Mouse (Mus musculus): ENCODE measurements at regions not wholly inside any gene's neighbourhood (a gene's known extent, or its start where the extent isn't known, plus 50 kb on each side); places are given as distances from the start of the nearest gene placed in this dataset.

DNA sequence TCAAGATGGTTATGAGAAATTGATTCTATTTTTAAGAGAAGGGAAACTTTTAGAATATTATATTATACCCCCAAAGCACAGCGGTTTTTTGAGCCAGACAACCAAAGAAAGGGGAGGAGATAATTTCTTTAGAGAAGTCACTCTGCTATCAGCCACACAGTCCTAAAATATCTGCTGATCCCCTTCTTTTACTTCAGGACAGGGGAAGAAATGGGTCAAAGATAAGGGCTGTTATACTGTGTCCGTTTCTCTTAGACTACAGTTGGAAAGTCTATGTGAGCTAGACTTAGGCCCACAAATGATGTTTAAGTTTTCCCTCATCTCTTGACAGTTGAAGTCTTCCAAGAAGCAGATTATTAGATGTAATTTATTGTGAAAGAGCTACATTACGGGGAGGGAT lies 538.5 kb upstream of the Kif18a start:
- H3K4me3 ChIP-seq (ENCODE audit: control insufficient read depth in 1 of 2, insufficient read depth in 1 of 2, low read depth in 1 of 2, low read length in 2 of 2), result no peak overlapping the region
- H3K36me3 ChIP-seq (ENCODE audit: control insufficient read depth, insufficient read depth, low read length), result no peaks in the 10 kb centered on the region
- H3K9me3 ChIP-seq (ENCODE audit: control insufficient read depth, low read length), result no peaks in the 10 kb centered on the region
- no peak overlapping the region for H3K9ac ChIP-seq (ENCODE audit: low read length)
- H3K27me3 ChIP-seq (ENCODE audit: control insufficient read depth, insufficient read depth, low read length), result no peaks in the 10 kb centered on the region
- ATAC-seq (ENCODE audit: insufficient number of reproducible peaks, insufficient read depth, low FRiP score, low read depth), result no peak
- WGBS, result 70% methylated on average over 3 of the region's 3 CpGs
- H3K4me1 ChIP-seq (ENCODE audit: control insufficient read depth in 2 of 2, insufficient read depth in 2 of 2, low read length in 2 of 2), result no peaks in the 10 kb centered on the region
- no peak overlapping the region for H3K27ac ChIP-seq (replicated peaks in 1 of 2; ENCODE audit: control insufficient read depth in 1 of 2, insufficient read depth in 1 of 2, low read depth in 2 of 2, low read length in 2 of 2)
- H3K4me2 ChIP-seq (ENCODE audit: low read length), result no peak overlapping the region

DNA sequence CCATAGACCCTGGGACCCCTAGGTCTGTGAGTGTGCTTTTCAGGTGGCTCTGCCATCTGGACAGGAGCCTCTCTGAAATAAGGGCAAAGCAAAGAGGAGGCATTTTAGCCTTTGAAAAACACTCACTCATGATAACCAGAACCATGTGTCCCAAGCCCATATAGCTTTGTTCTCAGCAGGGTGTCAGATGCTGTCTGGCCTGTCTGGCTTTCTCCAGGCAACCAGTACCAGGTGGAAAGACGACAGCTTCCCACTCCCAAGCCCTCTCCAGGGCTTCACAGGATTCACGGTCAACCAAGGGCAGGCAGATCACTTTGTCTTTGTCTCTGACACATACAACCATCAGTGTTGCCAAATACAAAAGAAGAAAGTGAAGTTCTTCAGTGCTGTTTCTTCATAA lies 537.0 kb upstream of the Kif18a start:
- Histone ChIP-seq H3K4me1 (ENCODE audit: control insufficient read depth in 2 of 2, insufficient read depth in 2 of 2, low read length in 2 of 2) (no peaks in the 10 kb centered on the region), H3K9ac (ENCODE audit: low read length) (no peak overlapping the region), H3K9me3 (ENCODE audit: control insufficient read depth, low read length) (no peaks in the 10 kb centered on the region), H3K4me3 (ENCODE audit: control insufficient read depth in 1 of 2, insufficient read depth in 1 of 2, low read depth in 1 of 2, low read length in 2 of 2) (no peak overlapping the region), H3K27ac (replicated peaks in 1 of 2; ENCODE audit: control insufficient read depth in 1 of 2, insufficient read depth in 1 of 2, low read depth in 2 of 2, low read length in 2 of 2) (no peak overlapping the region), H3K27me3 (ENCODE audit: control insufficient read depth, insufficient read depth, low read length) (no peaks in the 10 kb centered on the region), H3K36me3 (ENCODE audit: control insufficient read depth, insufficient read depth, low read length) (no peaks in the 10 kb centered on the region), H3K4me2 (ENCODE audit: low read length) (no peak overlapping the region)
- 52% methylated on average over 2 of the region's 2 CpGs for WGBS
- no peak for ATAC-seq (ENCODE audit: insufficient number of reproducible peaks, insufficient read depth, low FRiP score, low read depth)

DNA sequence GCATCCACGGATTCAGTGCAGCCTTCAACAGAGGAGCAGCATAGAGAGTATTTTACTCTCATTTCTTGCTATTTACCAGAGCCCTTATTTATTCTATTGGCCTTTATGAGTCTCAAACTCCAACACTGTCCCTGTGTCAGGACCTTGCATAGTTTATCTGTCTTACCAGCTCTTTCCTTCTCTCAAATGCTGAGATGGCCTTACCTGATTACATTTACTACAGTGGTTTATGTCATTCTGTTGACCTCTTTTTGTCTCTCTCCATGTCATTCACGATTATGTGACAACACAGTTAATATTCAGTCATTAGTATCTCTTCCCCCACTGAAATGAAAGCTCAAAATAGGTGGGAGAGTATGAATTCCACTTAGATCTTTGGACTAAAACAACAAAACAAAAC lies 535.7 kb upstream of the Kif18a start:
- Histone ChIP-seq H3K36me3 (ENCODE audit: control insufficient read depth, insufficient read depth, low read length) (no peaks in the 10 kb centered on the region), H3K4me2 (ENCODE audit: low read length) (no peak overlapping the region), H3K9ac (ENCODE audit: low read length) (no peak overlapping the region), H3K4me3 (ENCODE audit: control insufficient read depth in 1 of 2, insufficient read depth in 1 of 2, low read depth in 1 of 2, low read length in 2 of 2) (no peak overlapping the region), H3K27ac (replicated peaks in 1 of 2; ENCODE audit: control insufficient read depth in 1 of 2, insufficient read depth in 1 of 2, low read depth in 2 of 2, low read length in 2 of 2) (no peak overlapping the region), H3K9me3 (ENCODE audit: control insufficient read depth, low read length) (no peaks in the 10 kb centered on the region), H3K27me3 (ENCODE audit: control insufficient read depth, insufficient read depth, low read length) (no peaks in the 10 kb centered on the region), H3K4me1 (ENCODE audit: control insufficient read depth in 2 of 2, insufficient read depth in 2 of 2, low read length in 2 of 2) (no peaks in the 10 kb centered on the region)
- 79% methylated on average over 2 of the region's 2 CpGs for WGBS
- ATAC-seq (ENCODE audit: insufficient number of reproducible peaks, insufficient read depth, low FRiP score, low read depth), result no peak

DNA sequence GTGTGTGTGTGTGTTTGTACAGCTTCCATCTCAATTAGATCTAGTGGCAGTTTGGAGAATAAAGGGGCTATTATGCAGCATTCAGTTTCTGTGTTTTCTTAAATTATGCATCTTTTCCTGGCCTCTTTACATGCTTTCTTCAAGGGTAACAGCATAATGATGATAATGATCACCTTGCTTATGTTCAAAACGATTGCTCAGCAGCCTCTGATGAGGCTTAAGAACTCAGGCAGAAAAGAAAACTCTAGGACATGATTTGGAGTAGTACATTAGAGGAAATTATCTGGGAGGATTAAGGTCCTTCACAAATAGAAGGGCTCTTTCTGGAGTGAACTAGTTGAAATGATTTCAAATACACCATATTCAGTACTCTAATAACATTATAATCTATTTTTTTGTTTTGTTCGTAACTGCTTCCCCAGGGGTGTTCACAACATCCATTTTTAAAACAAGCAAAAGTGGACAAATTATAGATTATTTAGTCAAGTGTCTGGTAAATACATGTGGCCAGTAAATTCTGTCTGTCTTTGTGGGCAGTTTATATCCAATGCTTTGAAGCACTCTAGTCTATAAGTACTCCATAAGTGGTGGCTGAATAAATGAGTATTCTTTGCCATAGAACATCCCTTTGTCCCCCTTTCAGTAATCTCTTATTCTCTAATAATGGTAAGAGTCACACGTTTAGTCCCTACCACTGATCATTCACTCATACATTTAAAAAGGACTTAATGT lies 526.9 kb upstream of the Kif18a start:
- no peaks in the 10 kb centered on the region for H3K27me3 ChIP-seq (ENCODE audit: control insufficient read depth, insufficient read depth, low read length)
- ATAC-seq (ENCODE audit: insufficient number of reproducible peaks, insufficient read depth, low FRiP score, low read depth), result no peak
- no peak overlapping the region for H3K9ac ChIP-seq (ENCODE audit: low read length)
- no peak overlapping the region for H3K4me3 ChIP-seq (ENCODE audit: control insufficient read depth in 1 of 2, insufficient read depth in 1 of 2, low read depth in 1 of 2, low read length in 2 of 2)
- whole genome bisulfite sequencing, result 56% methylated on average over 3 of the region's 3 CpGs
- H3K36me3 ChIP-seq (ENCODE audit: control insufficient read depth, insufficient read depth, low read length), result no peaks in the 10 kb centered on the region
- no peak overlapping the region for H3K4me2 ChIP-seq (ENCODE audit: low read length)
- H3K9me3 ChIP-seq (ENCODE audit: control insufficient read depth, low read length), result no peaks in the 10 kb centered on the region
- no peak overlapping the region for H3K27ac ChIP-seq (replicated peaks in 1 of 2; ENCODE audit: control insufficient read depth in 1 of 2, insufficient read depth in 1 of 2, low read depth in 2 of 2, low read length in 2 of 2)
- no peaks in the 10 kb centered on the region for H3K4me1 ChIP-seq (ENCODE audit: control insufficient read depth in 2 of 2, insufficient read depth in 2 of 2, low read length in 2 of 2)

DNA sequence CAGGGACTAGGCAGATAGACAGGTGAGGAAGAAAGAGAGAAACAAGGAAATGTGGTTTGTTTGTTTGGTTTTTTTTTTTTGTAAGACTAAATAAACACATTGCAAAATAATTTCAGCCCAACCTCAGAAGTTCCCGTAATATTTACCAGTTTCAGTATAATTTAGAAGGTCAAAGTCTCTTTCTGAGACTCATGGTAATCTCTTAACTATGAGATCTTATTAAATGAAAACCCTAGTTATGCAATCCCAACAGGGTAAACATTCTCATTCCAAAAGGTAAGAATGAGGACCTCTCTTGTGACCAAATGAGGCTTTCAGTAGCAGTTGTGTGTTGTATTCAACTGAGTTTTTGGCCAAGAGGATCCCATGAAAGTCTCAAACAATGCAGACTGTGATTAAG lies 524.7 kb upstream of the Kif18a start:
- WGBS, result 79% methylated on average over 1 of the region's 1 CpGs
- H3K4me1 ChIP-seq (ENCODE audit: control insufficient read depth in 2 of 2, insufficient read depth in 2 of 2, low read length in 2 of 2), result no peaks in the 10 kb centered on the region
- ATAC-seq (ENCODE audit: insufficient number of reproducible peaks, insufficient read depth, low FRiP score, low read depth), result no peak
- H3K9ac ChIP-seq (ENCODE audit: low read length), result no peak overlapping the region
- no peak overlapping the region for H3K4me2 ChIP-seq (ENCODE audit: low read length)
- no peaks in the 10 kb centered on the region for H3K27me3 ChIP-seq (ENCODE audit: control insufficient read depth, insufficient read depth, low read length)
- no peak overlapping the region for H3K27ac ChIP-seq (replicated peaks in 1 of 2; ENCODE audit: control insufficient read depth in 1 of 2, insufficient read depth in 1 of 2, low read depth in 2 of 2, low read length in 2 of 2)
- H3K36me3 ChIP-seq (ENCODE audit: control insufficient read depth, insufficient read depth, low read length), result no peaks in the 10 kb centered on the region
- H3K9me3 ChIP-seq (ENCODE audit: control insufficient read depth, low read length), result no peaks in the 10 kb centered on the region
- H3K4me3 ChIP-seq (ENCODE audit: control insufficient read depth in 1 of 2, insufficient read depth in 1 of 2, low read depth in 1 of 2, low read length in 2 of 2), result no peak overlapping the region

DNA sequence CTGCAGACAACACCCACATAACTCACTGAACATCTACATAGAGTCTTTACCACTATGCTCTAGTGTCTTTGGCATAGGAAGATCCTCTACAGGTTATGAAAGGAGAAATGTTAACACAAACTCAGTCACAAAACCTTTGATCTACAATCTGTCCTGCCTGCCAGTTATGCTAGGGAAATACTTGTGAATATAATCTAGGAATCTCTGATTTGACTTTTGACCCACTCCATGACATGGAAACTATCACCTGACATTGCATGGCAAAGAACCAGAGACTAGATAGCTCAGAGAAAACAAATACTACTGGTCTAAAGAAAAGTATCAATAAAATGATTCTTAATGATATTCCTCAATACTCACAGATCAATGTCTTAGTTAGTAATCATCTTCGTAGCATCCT lies 524.3 kb upstream of the Kif18a start:
- Histone ChIP-seq H3K27ac (replicated peaks in 1 of 2; ENCODE audit: control insufficient read depth in 1 of 2, insufficient read depth in 1 of 2, low read depth in 2 of 2, low read length in 2 of 2) (no peak overlapping the region), H3K9me3 (ENCODE audit: control insufficient read depth, low read length) (no peaks in the 10 kb centered on the region), H3K4me1 (ENCODE audit: control insufficient read depth in 2 of 2, insufficient read depth in 2 of 2, low read length in 2 of 2) (no peaks in the 10 kb centered on the region), H3K4me2 (ENCODE audit: low read length) (no peak overlapping the region), H3K9ac (ENCODE audit: low read length) (no peak overlapping the region), H3K4me3 (ENCODE audit: control insufficient read depth in 1 of 2, insufficient read depth in 1 of 2, low read depth in 1 of 2, low read length in 2 of 2) (no peak overlapping the region), H3K36me3 (ENCODE audit: control insufficient read depth, insufficient read depth, low read length) (no peaks in the 10 kb centered on the region), H3K27me3 (ENCODE audit: control insufficient read depth, insufficient read depth, low read length) (no peaks in the 10 kb centered on the region)
- no peak for ATAC-seq (ENCODE audit: insufficient number of reproducible peaks, insufficient read depth, low FRiP score, low read depth)
- WGBS, result 89% methylated on average over 1 of the region's 1 CpGs

DNA sequence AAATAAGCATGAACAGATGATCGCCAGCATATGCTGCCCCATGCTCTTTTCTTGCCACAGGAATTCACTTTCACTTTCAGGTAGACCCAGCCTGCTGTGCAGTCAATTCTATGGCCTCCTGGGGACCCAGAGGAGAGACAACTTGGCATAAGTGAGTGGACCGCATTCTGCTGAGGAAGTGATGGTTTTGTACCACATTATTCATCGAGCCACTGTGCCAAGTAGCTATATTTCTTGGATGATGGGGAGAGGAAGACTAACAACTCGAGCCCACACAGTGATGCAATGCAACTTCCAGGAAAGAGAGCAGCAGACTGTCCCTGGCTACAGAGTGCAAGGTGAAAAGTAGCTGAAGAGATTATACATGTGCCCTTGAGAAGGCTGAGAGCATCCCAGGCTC lies 515.8 kb upstream of the Kif18a start:
- H3K27ac ChIP-seq (replicated peaks in 1 of 2; ENCODE audit: control insufficient read depth in 1 of 2, insufficient read depth in 1 of 2, low read depth in 2 of 2, low read length in 2 of 2), result no peak overlapping the region
- H3K9me3 ChIP-seq (ENCODE audit: control insufficient read depth, low read length), result no peaks in the 10 kb centered on the region
- no peak overlapping the region for H3K4me2 ChIP-seq (ENCODE audit: low read length)
- H3K27me3 ChIP-seq (ENCODE audit: control insufficient read depth, insufficient read depth, low read length), result no peaks in the 10 kb centered on the region
- 75% methylated on average over 4 of the region's 4 CpGs for WGBS
- H3K4me3 ChIP-seq (ENCODE audit: control insufficient read depth in 1 of 2, insufficient read depth in 1 of 2, low read depth in 1 of 2, low read length in 2 of 2), result no peak overlapping the region
- ATAC-seq (ENCODE audit: insufficient number of reproducible peaks, insufficient read depth, low FRiP score, low read depth), result no peak
- no peaks in the 10 kb centered on the region for H3K36me3 ChIP-seq (ENCODE audit: control insufficient read depth, insufficient read depth, low read length)
- no peak overlapping the region for H3K9ac ChIP-seq (ENCODE audit: low read length)
- H3K4me1 ChIP-seq (ENCODE audit: control insufficient read depth in 2 of 2, insufficient read depth in 2 of 2, low read length in 2 of 2), result no peaks in the 10 kb centered on the region

DNA sequence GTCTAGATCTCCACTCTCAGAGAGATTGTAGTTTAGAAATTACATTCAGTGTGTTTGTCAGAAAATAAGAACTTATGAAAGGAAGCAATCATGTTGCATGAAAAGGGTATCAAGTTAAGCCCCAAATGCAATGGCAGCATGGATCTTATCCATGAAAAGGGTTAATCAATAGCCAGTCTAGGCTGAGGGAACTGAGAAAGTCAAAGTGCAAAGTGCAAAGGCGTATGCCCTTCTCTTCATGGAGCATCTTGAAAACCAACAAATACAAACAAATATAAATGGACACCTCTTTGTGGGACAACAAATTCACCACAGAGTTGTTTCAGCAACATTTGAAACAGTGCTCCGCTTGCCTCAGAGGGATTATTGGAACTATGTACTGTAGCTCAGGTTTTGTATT lies 514.1 kb upstream of the Kif18a start:
- Histone ChIP-seq H3K4me1 (ENCODE audit: control insufficient read depth in 2 of 2, insufficient read depth in 2 of 2, low read length in 2 of 2) (no peaks in the 10 kb centered on the region), H3K9ac (ENCODE audit: low read length) (no peak overlapping the region), H3K4me3 (ENCODE audit: control insufficient read depth in 1 of 2, insufficient read depth in 1 of 2, low read depth in 1 of 2, low read length in 2 of 2) (no peak overlapping the region), H3K27me3 (ENCODE audit: control insufficient read depth, insufficient read depth, low read length) (no peaks in the 10 kb centered on the region), H3K4me2 (ENCODE audit: low read length) (no peak overlapping the region), H3K36me3 (ENCODE audit: control insufficient read depth, insufficient read depth, low read length) (no peaks in the 10 kb centered on the region), H3K27ac (replicated peaks in 1 of 2; ENCODE audit: control insufficient read depth in 1 of 2, insufficient read depth in 1 of 2, low read depth in 2 of 2, low read length in 2 of 2) (no peak overlapping the region), H3K9me3 (ENCODE audit: control insufficient read depth, low read length) (no peaks in the 10 kb centered on the region)
- WGBS, result 86% methylated on average over 2 of the region's 2 CpGs
- ATAC-seq (ENCODE audit: insufficient number of reproducible peaks, insufficient read depth, low FRiP score, low read depth), result no peak

Data from heart, embryonic 14.5 days (tissue).